Mouse (Mus musculus) Patski (cell line): ENCODE measurements around the gene Ocm. TPM values are rescaled to one million over a fixed set of nuclear protein-coding genes. Genes with fewer than 3 reads are reported as not detected.

Experiments
- ATAC-seq: fragments of 100-300 bp; one replicate; pipeline ENCODE4 v1.8.0; 2021
- CTCF ChIA-PET: fragments of 350-600 bp; sonication (Branson Sonifier 250); formaldehyde crosslinking; loops from one replicate; lab custom pipeline; 2022; ENCODE audit warnings: inconsistent platforms; lab: Charles Lee
- POLR2A ChIA-PET: fragments of 350-600 bp; sonication (Branson Sonifier 250); formaldehyde crosslinking; loops from one replicate; lab custom pipeline; 2022; ENCODE audit warnings: antibody characterized with exemption, inconsistent platforms; lab: Charles Lee
- DNase-seq: peaks from one replicate; pipeline ENCODE4 v3.0.0-alpha.2; 2011; ENCODE audit warnings: low read depth, low spot score
- H3K27me3 ChIP-seq: fragments of 371-371 bp; one replicate; pipeline ENCODE4 v1.5.1; 2021
- CTCF ChIP-seq: fragments of 100-300 bp; IDR thresholded peaks from one replicate; pipeline ENCODE4 v1.5.1; 2021
- in situ Hi-C: fragments of 300-500 bp; cut with MboI; formaldehyde crosslinking; loops from 3 replicates; pipeline ENCODE4 v1.11.1; 2018; ENCODE audit warnings: low pct_unique_long_range_greater_than_20kb, mixed read lengths
- polyA plus RNA-seq: library from polyadenylated mRNA; unstranded; gene quantifications from one replicate; pipeline ENCODE4 v1.2.3, GENCODE M21; 2021

The Ocm gene
- polyA plus RNA-seq, 1 experiment from 2014 or later = not detected

DNA sequence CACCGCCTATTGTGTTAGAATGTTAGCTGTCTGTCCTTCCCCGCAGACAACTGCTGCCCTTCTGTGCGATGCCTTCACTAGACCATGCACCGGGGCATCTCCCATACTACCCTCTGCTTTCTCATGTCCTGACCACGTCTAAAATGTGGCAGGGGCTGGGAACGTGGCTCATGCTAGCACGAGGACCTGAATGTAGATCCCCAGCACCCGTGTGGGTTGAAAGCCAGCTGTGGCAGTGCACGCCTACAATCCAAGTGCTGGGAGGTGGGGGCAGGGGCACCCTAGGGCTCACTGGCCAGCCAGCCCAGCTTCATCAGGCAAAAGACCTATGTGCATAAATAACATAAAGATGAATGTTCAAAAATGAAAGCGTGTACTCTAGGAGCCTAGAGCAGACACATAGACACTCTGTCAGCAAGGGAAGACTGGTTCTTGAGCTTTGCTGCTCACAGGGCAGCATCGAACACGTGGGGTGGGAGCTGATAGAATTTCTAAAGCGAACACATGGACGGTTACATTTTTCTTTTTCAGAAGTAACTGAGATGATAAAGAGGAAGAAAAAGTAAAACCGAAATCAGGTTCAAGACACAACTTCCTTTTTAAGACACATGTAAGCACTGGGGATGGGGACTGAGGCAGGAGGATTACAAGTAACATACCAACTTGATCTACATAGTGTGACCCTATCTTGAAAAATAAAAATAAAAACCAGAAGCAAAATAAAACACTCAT lies 23.8 kb downstream of the Ocm start:
- TF ChIP-seq CTCF = no peak
- ChIA-PET CTCF (interaction anchor here (1.3 to 1.5 kb wide), 3 partner anchors 9 to 19 kb away, joined by 3 read pairs; no protein-coding TSS in a partner anchor), POLR2A (interaction anchor here (0.5 kb wide), 1 partner anchor 260 kb away, joined by 3 read pairs; no protein-coding TSS in a partner anchor)
- H3K27me3 ChIP-seq = no peaks in the 10 kb centered on the region
- ATAC-seq (no peak), DNase-seq (no peak)
- in situ Hi-C loops = no loop called here

DNA sequence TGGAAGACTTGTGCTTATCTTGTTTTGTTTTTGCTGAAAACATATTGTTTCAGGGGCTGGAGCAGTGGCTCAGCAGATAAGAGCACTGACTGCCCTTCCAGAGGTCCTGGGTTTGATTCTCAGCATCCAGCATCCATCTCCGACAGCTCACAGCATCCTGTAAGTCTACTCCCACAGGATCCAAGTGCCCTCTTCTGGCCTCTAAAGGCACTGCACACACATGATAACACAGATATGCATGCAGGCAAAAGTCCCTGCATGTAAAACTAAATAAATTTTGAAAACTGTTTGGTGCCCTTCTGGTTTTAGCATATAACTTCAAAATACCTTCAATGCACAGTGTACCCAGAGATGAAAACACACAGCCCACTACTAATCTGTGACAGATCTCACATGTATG lies 27.1 kb downstream of the Ocm start:
- POLR2A ChIA-PET = interaction anchor here (1.0 kb wide), 1 partner anchor 15 kb away, joined by 3 read pairs; the partner anchor contains the start of gene Ccz1
- H3K27me3 ChIP-seq = no peaks in the 10 kb centered on the region
- in situ Hi-C loops = no loop called here
- CTCF ChIA-PET = interaction anchor here (0.8 to 4.5 kb wide), 4 partner anchors 10 to 77 kb away, joined by 3 to 14 read pairs (median 4); no protein-coding TSS in a partner anchor
- ATAC-seq = no peak
- TF ChIP-seq CTCF = no peak
- no peak for DNase-seq

DNA sequence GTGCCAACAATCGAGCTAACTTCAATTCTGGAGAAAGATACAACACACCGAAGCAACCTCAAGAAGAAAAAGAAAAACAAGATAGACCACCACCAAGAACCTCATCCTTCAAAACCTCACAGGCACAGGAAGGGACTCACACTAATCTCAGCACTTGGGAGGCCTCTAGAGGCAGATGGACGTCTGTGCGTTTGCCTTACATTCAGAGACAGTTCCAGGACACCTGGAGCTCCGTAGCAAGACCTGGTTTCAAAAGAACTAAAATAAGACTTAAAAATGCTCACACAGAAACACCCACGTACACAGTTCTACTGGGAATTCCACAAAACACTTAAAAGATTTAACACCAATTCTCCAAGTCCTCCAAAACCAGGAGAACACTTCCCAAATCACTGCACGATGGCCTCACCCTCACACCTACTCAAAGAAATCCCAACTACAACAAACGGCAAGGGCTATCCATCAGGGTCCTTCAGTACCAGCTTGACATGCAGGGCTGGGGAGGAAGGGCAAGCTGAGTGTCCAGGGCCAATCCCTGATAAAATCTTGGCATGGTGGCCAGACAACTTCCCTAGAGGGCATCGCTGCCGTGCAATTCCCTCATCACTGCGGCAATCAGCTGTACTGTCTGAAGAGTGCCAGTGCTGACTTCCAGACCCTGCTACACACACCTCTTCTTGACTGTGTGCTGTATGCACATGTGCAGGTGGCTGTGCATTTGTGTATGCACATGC lies 31.7 kb downstream of the Ocm start:
- POLR2A ChIA-PET = no interaction called here
- in situ Hi-C loops = no loop called here

DNA sequence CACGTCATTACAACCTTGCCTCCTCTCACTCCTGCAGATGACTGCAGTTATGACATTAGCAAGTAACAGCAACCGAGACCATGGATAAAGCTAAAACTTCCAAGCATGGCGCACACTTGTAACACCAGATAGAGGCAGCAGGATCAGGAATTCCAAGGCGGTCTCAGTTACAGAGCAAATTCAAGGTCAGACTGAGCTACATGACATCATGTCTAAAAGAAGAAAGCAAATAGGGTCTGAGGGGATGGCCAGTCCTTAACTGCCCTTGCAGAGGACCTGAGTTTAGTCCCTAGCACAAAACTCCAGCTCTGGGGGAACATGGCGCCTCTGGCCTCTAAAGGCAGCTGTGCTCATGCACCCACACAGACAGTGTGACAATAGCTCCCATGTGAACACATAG lies 32.6 kb downstream of the Ocm start:
- DNase-seq = no peak
- ChIA-PET CTCF (interaction anchor here (0.9 to 1.4 kb wide), 2 partner anchors 9 to 12 kb away, joined by 3 read pairs; no protein-coding TSS in a partner anchor), POLR2A (no interaction called here)
- no peak for TF ChIP-seq CTCF
- in situ Hi-C loops = no loop called here
- no peak for ATAC-seq
- no peaks in the 10 kb centered on the region for H3K27me3 ChIP-seq

More for the DNA sequence above, 31.7 kb downstream of the Ocm start:
- no peak for TF ChIP-seq CTCF
- CTCF ChIA-PET = interaction anchor here (0.9 to 1.4 kb wide), 2 partner anchors 8 to 13 kb away, joined by 3 read pairs; no protein-coding TSS in a partner anchor
- H3K27me3 ChIP-seq = no peaks in the 10 kb centered on the region
- DNase-seq = no peak
- no peak for ATAC-seq

DNA sequence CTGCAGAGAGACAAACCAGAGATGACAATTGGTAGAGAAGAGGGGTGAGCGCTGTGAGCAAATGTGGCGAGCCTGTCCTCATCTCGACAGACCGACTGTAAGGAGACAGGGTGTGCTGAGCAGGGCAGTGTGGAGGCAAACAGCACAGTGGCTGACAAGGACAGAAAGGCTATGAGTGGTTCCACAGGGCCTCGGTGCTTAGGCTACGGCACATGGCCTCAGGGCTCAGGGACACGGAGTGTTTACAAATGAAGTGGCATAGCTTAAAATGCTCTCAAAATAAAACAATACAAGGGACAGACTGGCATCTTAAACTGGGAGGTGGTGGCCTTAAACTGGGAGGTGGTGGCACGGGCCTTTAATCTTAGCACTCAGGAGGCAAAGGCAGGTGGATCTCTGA lies 33.2 kb downstream of the Ocm start:
- POLR2A ChIA-PET = no interaction called here
- CTCF ChIA-PET = interaction anchor here (1.4 kb wide), 1 partner anchor 11 kb away, joined by 3 read pairs; no protein-coding TSS in a partner anchor
- DNase-seq (no peak), ATAC-seq (no peak)
- H3K27me3 ChIP-seq = no peaks in the 10 kb centered on the region
- in situ Hi-C loops = no loop called here
- no peak for TF ChIP-seq CTCF

DNA sequence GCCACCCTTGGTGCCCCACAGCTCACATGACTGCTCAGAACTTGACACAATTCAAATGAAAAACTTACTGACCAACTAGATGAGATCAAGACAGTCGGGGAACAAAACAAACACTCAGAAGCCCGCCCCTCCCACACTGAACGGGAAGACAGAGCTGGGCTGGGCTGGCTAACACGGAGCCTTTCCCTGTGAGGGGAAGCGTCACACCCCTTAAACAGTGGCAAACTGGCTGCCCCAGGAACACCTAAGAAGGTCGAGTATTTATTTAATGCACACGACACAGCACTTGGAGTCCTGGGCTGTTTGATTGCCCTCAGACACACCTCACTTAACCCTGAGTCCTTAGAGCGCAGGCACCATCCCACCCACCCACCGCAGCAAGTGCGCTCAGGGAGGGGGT lies 33.8 kb downstream of the Ocm start:
- TF ChIP-seq CTCF = no peak
- CTCF ChIA-PET = no interaction called here
- POLR2A ChIA-PET = no interaction called here
- no peak for ATAC-seq
- DNase-seq = no peak
- no peaks in the 10 kb centered on the region for H3K27me3 ChIP-seq
- in situ Hi-C loops = no loop called here

DNA sequence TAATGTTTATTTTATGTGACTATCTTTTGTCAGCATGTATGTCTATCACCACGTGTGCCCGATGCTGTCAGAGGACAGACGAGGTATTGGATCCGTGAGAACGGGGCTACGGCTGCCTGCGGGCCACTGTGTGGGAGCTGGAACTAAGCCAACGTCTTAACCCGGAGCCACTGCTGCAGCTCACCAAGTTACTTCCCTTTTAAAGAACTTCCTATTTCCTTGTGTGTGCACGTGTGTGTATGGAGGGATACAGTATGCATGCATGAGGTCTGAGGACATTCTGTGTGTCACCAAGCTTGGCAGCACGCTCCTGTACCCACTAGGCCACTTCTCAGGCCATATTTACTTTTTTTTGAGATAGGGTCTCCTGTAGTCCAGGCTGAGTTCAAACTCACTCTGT lies 36.4 kb downstream of the Ocm start:
- no peak for TF ChIP-seq CTCF
- no peaks in the 10 kb centered on the region for H3K27me3 ChIP-seq
- ChIA-PET CTCF (interaction anchor here (0.9 to 2.9 kb wide), 3 partner anchors 10 to 15 kb away, joined by 3 to 14 read pairs (median 7); no protein-coding TSS in a partner anchor), POLR2A (no interaction called here)
- no peak for ATAC-seq
- no peak for DNase-seq
- in situ Hi-C loops = no loop called here

DNA sequence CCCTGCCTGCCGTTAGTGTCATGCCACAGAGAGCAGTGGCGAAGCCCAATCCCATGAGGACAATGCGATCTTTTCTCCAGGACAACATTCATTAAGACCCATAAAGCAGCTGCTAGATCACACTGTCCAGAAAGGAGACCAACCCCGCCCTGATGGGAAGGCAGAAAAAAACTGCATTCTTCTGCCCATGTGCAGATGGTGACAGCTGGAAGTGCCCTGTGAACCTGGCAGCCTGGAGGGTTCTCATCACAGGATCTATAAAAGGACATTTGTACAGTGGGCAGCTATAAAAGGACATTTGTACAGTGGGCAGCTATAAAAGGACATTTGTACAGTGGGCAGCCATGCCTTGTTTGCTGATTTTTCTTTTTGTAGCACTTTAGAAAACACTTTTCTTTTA lies 37.4 kb downstream of the Ocm start:
- no peak for TF ChIP-seq CTCF
- H3K27me3 ChIP-seq = no peaks in the 10 kb centered on the region
- in situ Hi-C loops = no loop called here
- POLR2A ChIA-PET = no interaction called here
- CTCF ChIA-PET = interaction anchor here (1.1 to 2.9 kb wide), 3 partner anchors 9 to 15 kb away, joined by 4 to 14 read pairs (median 6); no protein-coding TSS in a partner anchor
- DNase-seq = no peak
- ATAC-seq = no peak

DNA sequence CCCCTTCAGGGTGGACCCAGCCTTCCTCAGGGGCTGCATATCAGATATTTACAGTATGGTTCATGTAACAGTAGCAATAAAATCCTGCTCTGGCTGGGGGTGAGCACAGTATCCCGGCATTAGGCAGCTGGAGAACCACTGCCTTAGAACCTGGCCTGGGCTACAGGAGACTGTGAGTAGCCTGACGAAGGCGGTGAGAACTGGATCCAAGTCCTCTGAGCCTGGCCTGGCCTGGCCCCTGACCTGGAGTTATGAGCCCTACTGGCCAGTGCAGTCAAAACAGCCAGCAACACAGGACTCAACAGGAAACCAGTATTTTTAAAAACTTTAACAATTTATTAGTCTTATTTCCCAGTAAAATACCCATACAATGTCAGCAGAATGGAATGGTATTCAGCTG lies 38.9 kb downstream of the Ocm start:
- no peaks in the 10 kb centered on the region for H3K27me3 ChIP-seq
- POLR2A ChIA-PET = no interaction called here
- DNase-seq (no peak), ATAC-seq (no peak)
- in situ Hi-C loops = no loop called here
- TF ChIP-seq CTCF = no peak
- CTCF ChIA-PET = interaction anchor here (2.9 kb wide), 1 partner anchor 12 kb away, joined by 14 read pairs; no protein-coding TSS in a partner anchor

DNA sequence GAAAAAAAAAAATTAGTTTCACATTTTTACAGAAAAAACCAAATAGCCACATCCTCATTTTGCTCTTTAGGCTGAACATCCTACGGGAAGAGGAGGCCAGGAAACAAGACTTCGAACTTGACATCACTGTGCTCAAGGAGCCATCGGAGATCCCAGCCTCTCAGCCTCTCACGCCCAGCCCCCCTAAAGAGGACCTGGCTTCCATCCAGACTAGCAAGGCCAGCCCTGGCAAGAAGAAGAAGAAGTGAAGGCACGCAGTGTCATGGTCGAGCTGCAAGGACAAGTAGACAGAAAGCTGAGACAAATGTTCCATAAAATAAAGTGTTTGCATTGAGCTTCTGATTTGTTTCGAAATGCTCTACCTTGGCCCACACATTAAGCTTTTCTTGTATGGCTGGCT lies 41.1 kb downstream of the Ocm start:
- ChIA-PET POLR2A (interaction anchor here (0.6 kb wide), 1 partner anchor 264 kb away, joined by 4 read pairs; no protein-coding TSS in a partner anchor), CTCF (no interaction called here)
- in situ Hi-C loops = no loop called here
- ATAC-seq (no peak), DNase-seq (no peak)
- H3K27me3 ChIP-seq = no peaks in the 10 kb centered on the region
- no peak for TF ChIP-seq CTCF
